Mouse (Mus musculus) MN1 (cell line): Measurements from ENCODE around the gene Kdelr2.

Experiments
- DNase-seq: peaks from one replicate; pipeline ENCODE4 v3.0.0-alpha.2; 2016; ENCODE audit warnings: low spot score

Gene Kdelr2

GRCm38 (mm10) chr5:143471165-143471546 is 67.5 kb downstream of the Kdelr2 start:
- DNase-seq = no peak
